Mouse (Mus musculus): ENCODE data around the gene Vkorc1. TPM values are rescaled to one million over a fixed set of nuclear protein-coding genes. Genes with fewer than 3 reads are reported as not detected.
A peak's percentile ranks its signal among the peaks of the same experiment; 100 is the strongest.

The Vkorc1 gene
- polyA plus RNA-seq, 1 experiment from 2014 or later: 71.1 TPM

GRCm38 (mm10) chr7:127870136-127870821 lies 25.1 kb downstream of the Vkorc1 start:
- Histone ChIP-seq H3K4me3 (no peak overlapping the region), H3K9me3 (no peaks in the 10 kb centered on the region), H3K27me3 (no peaks in the 10 kb centered on the region), H3K4me2 (no peak overlapping the region), H3K27ac (no peak overlapping the region), H3K36me3 (peaks cover 54% of the 10 kb centered on the region), H3K9ac (no peak overlapping the region), H3K4me1 (replicated peaks) (peaks cover 39% of the 10 kb centered on the region)
- no peak for ATAC-seq (ENCODE audit: low FRiP score)
- 80% methylated on average over 5 of the region's 5 CpGs for WGBS

- WGBS: 74% methylated on average over 3 of the region's 3 CpGs
These were observed 26.1 kb downstream of the Vkorc1 start for GRCm38 (mm10) chr7:127869149-127869810.

GRCm38 (mm10) chr7:127867641-127868040 lies 27.8 kb downstream of the Vkorc1 start:
- Histone ChIP-seq H3K4me1 (replicated peaks) (peaks cover 19% of the 10 kb centered on the region), H3K27ac (no peak overlapping the region), H3K4me3 (no peak overlapping the region), H3K4me2 (no peak overlapping the region), H3K27me3 (no peaks in the 10 kb centered on the region), H3K9me3 (no peaks in the 10 kb centered on the region), H3K36me3 (peaks cover 58% of the 10 kb centered on the region), H3K9ac (no peak overlapping the region)
- ATAC-seq (ENCODE audit: low FRiP score): no peak
- 98% methylated on average over 18 of the region's 18 CpGs for WGBS

More at GRCm38 (mm10) chr7:127869149-127869810, 26.1 kb downstream of the Vkorc1 start:
- H3K9me3 ChIP-seq: no peaks in the 10 kb centered on the region
- no peaks in the 10 kb centered on the region for H3K27me3 ChIP-seq
- ATAC-seq (ENCODE audit: low FRiP score): no peak
- no peak overlapping the region for H3K4me2 ChIP-seq
- no peak overlapping the region for H3K4me3 ChIP-seq
- 0 out of 2 replicates have a peak overlapping the region, but pooled peaks have one; percentile 15 for H3K9ac ChIP-seq
- peak overlapping the region; percentile 66 for H3K27ac ChIP-seq
- peaks cover 34% of the 10 kb centered on the region for H3K4me1 ChIP-seq (replicated peaks)
- peaks cover 64% of the 10 kb centered on the region for H3K36me3 ChIP-seq

DNA sequence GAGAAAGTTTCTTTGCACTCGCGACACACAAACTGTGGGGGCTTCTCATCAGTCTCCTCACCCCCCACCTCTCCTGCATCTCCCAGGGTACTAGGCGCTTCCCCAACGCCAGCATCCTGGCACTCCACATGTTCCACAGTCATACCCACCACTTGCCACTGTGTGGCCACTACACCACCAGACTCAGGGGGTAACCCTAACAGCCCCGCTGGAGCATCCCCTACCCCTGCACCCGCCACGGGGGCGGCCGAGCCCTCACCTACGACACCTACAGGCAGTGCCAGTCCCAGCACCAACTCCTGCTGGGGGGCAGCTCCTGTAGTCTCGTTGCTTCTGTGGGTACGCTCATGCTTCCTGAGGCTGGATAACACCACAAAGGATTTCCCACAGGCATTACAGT lies 29.0 kb downstream of the Vkorc1 start:
- Histone ChIP-seq H3K9ac (no peak overlapping the region), H3K4me2 (no peak overlapping the region), H3K4me1 (replicated peaks) (peaks cover 17% of the 10 kb centered on the region), H3K36me3 (peaks cover 58% of the 10 kb centered on the region), H3K9me3 (no peaks in the 10 kb centered on the region), H3K4me3 (no peak overlapping the region), H3K27ac (no peak overlapping the region), H3K27me3 (no peaks in the 10 kb centered on the region)
- WGBS: 93% methylated on average over 12 of the region's 12 CpGs
- no peak for ATAC-seq (ENCODE audit: low FRiP score)

DNA sequence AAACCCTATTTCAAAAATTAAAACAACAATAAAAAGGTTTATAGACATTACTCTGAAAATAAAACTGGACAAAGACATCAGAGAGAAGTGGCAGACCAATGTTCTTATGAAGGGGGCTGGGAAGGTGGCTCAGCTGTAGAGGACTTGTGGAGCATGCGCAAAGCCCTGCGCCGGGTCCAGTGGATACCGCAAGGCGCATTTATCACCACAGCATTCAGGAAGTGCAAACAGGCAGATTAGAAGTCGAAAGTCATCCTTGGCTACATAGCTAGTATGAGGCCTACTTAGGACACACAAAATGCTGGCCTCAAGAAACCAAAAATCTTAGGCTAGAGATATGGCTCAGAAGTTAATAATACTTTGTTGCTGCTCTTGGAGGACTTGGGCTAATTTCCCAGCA lies 37.2 kb downstream of the Vkorc1 start:
- WGBS: 95% methylated on average over 6 of the region's 6 CpGs

GRCm38 (mm10) chr7:127850906-127851305 lies 44.5 kb downstream of the Vkorc1 start:
- no peak for ATAC-seq (ENCODE audit: low FRiP score)
- WGBS: 79% methylated on average over 5 of the region's 5 CpGs
- H3K9me3 ChIP-seq: no peaks in the 10 kb centered on the region
- H3K4me2 ChIP-seq: no peak overlapping the region
- H3K4me3 ChIP-seq: no peak overlapping the region
- H3K27ac ChIP-seq: no peak overlapping the region
- no peaks in the 10 kb centered on the region for H3K4me1 ChIP-seq (replicated peaks)
- H3K9ac ChIP-seq: no peak overlapping the region
- H3K36me3 ChIP-seq: peaks cover 18% of the 10 kb centered on the region
- H3K27me3 ChIP-seq: no peaks in the 10 kb centered on the region

More for the DNA sequence above, 37.2 kb downstream of the Vkorc1 start:
- H3K9ac ChIP-seq: no peak overlapping the region
- no peaks in the 10 kb centered on the region for H3K4me1 ChIP-seq (replicated peaks)
- H3K4me3 ChIP-seq: no peak overlapping the region
- peaks cover 10% of the 10 kb centered on the region for H3K36me3 ChIP-seq
- H3K27me3 ChIP-seq: no peaks in the 10 kb centered on the region
- H3K4me2 ChIP-seq: no peak overlapping the region
- H3K9me3 ChIP-seq: no peaks in the 10 kb centered on the region
- no peak for ATAC-seq (ENCODE audit: low FRiP score)
- no peak overlapping the region for H3K27ac ChIP-seq

DNA sequence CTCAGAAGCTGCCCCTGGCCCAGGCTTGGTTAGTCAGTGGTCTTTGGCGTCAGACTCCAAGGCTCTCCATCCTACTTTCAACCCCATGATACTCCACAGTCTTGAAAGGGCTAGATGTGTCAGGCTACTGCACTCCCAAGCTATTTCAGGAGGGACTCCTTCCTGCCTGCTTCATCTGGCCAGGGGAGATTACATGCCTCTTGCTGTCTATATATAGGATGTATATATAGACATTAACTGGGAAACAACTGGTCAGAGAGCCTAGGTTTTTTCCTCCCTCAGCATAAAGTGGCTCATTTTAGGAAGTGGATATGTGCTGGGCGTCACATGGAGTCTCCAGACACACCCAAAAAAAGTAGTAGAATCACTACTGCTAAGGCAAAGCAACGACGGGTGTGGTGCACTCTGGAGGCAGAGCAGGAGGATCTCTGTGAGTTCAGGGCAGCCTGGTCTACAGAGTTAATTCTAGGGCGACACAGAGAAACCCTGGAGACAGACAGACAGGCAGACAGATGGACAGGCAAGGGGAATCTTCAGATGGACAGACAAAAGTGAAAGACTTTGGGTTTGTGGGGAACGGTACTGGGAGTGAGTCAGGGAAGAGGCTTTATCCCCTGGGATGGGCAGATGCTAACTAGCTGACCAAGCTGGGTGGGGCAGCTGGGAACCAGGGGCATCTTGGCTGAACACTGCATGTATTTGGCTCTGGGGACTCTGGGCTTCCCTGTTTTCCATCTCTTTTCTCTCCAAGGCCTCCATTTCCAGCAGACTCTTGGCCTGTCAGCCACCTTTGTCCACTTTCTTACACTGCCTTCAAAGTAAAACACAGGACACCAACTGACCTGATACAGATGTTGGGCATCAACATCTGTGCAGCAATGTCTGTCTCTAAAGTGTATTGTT lies 45.2 kb downstream of the Vkorc1 start:
- H3K4me3 ChIP-seq: no peak overlapping the region
- WGBS: 83% methylated on average over 6 of the region's 6 CpGs
- ATAC-seq (ENCODE audit: low FRiP score): no peak

More for the DNA sequence above, 45.2 kb downstream of the Vkorc1 start:
- H3K27ac ChIP-seq: no peak overlapping the region
- H3K4me2 ChIP-seq: no peak overlapping the region
- no peaks in the 10 kb centered on the region for H3K4me1 ChIP-seq (replicated peaks)
- H3K27me3 ChIP-seq: no peaks in the 10 kb centered on the region
- no peaks in the 10 kb centered on the region for H3K9me3 ChIP-seq
- no peak overlapping the region for H3K9ac ChIP-seq
- peaks cover 18% of the 10 kb centered on the region for H3K36me3 ChIP-seq

Other genes with a start within 250 kb of the Vkorc1 start
- 47.0 and 50.8 TPM in 2 replicates for gene Bcl7c, start 186.7 kb downstream of the Vkorc1 start, polyA plus RNA-seq (2015; fragmentation: Nextera tagmentation; extraction: Ambion mirVana)
- 2.8 and 3.3 TPM in 2 replicates for gene Ctf1, start 182.9 kb downstream of the Vkorc1 start, polyA plus RNA-seq (2015; fragmentation: Nextera tagmentation; extraction: Ambion mirVana)
- 0.18 TPM in 1 of 2 replicates, not detected in the other for gene Ctf2, start 163.5 kb downstream of the Vkorc1 start, polyA plus RNA-seq (2015; fragmentation: Nextera tagmentation; extraction: Ambion mirVana)
- 9.0 and 9.3 TPM in 2 replicates for gene Fbxl19, start 151.1 kb downstream of the Vkorc1 start, polyA plus RNA-seq (2015; fragmentation: Nextera tagmentation; extraction: Ambion mirVana)
- 8.0 and 9.1 TPM in 2 replicates for gene Orai3, start 125.8 kb downstream of the Vkorc1 start, polyA plus RNA-seq (2015; fragmentation: Nextera tagmentation; extraction: Ambion mirVana)
- 17.8 and 20.9 TPM in 2 replicates for gene Setd1a, start 118.9 kb downstream of the Vkorc1 start, polyA plus RNA-seq (2015; fragmentation: Nextera tagmentation; extraction: Ambion mirVana)
- gene Gm49388, start 110.0 kb downstream of the Vkorc1 start, polyA plus RNA-seq (2015; fragmentation: Nextera tagmentation; extraction: Ambion mirVana): not detected in 2 replicates
- gene Hsd3b7, start 95.0 kb downstream of the Vkorc1 start, polyA plus RNA-seq (2015; fragmentation: Nextera tagmentation; extraction: Ambion mirVana): 9.6 TPM in 2 replicates
- 22.2 and 24.3 TPM in 2 replicates for gene Stx4a, start 71.3 kb downstream of the Vkorc1 start, polyA plus RNA-seq (2015; fragmentation: Nextera tagmentation; extraction: Ambion mirVana)
- 38.7 and 40.9 TPM in 2 replicates for gene Stx1b, start 71.1 kb downstream of the Vkorc1 start, polyA plus RNA-seq (2015; fragmentation: Nextera tagmentation; extraction: Ambion mirVana)
- gene Zfp646, start 19.4 kb downstream of the Vkorc1 start, polyA plus RNA-seq (2015; fragmentation: Nextera tagmentation; extraction: Ambion mirVana): 11.0 TPM in 2 replicates
- gene Zfp668, start 18.8 kb downstream of the Vkorc1 start, polyA plus RNA-seq (2015; fragmentation: Nextera tagmentation; extraction: Ambion mirVana): 37.9 and 39.3 TPM in 2 replicates
- 0.58 and 0.82 TPM in 2 replicates for gene Prss53, start 4.6 kb downstream of the Vkorc1 start, polyA plus RNA-seq (2015; fragmentation: Nextera tagmentation; extraction: Ambion mirVana)
- gene Gm21974, start 163 bp downstream of the Vkorc1 start, polyA plus RNA-seq (2015; fragmentation: Nextera tagmentation; extraction: Ambion mirVana): 0.61 TPM in 1 of 2 replicates, not detected in the other
- 59.7 and 66.8 TPM in 2 replicates for gene Bckdk, start 8.5 kb upstream of the Vkorc1 start, polyA plus RNA-seq (2015; fragmentation: Nextera tagmentation; extraction: Ambion mirVana)
- gene Kat8, start 16.9 kb upstream of the Vkorc1 start, polyA plus RNA-seq (2015; fragmentation: Nextera tagmentation; extraction: Ambion mirVana): 47.1 and 50.9 TPM in 2 replicates
- gene Prss8, start 34.5 kb upstream of the Vkorc1 start, polyA plus RNA-seq (2015; fragmentation: Nextera tagmentation; extraction: Ambion mirVana): 0.26 and 0.30 TPM in 2 replicates
- gene Prss36, start 51.1 kb upstream of the Vkorc1 start, polyA plus RNA-seq (2015; fragmentation: Nextera tagmentation; extraction: Ambion mirVana): 11.8 and 13.3 TPM in 2 replicates
- 397 and 402 TPM in 2 replicates for gene Fus, start 71.8 kb upstream of the Vkorc1 start, polyA plus RNA-seq (2015; fragmentation: Nextera tagmentation; extraction: Ambion mirVana)
- gene Pycard, start 98.2 kb upstream of the Vkorc1 start, polyA plus RNA-seq (2015; fragmentation: Nextera tagmentation; extraction: Ambion mirVana): 6.5 and 8.2 TPM in 2 replicates
- gene Trim72, start 108.3 kb upstream of the Vkorc1 start, polyA plus RNA-seq (2015; fragmentation: Nextera tagmentation; extraction: Ambion mirVana): 0.13 TPM in 1 of 2 replicates, not detected in the other
- 1.1 and 1.4 TPM in 2 replicates for gene Itgam, start 167.0 kb upstream of the Vkorc1 start, polyA plus RNA-seq (2015; fragmentation: Nextera tagmentation; extraction: Ambion mirVana)
- not detected in 2 replicates for gene Gm49368, start 167.1 kb upstream of the Vkorc1 start, polyA plus RNA-seq (2015; fragmentation: Nextera tagmentation; extraction: Ambion mirVana)
- gene Itgax, start 233.9 kb upstream of the Vkorc1 start, polyA plus RNA-seq (2015; fragmentation: Nextera tagmentation; extraction: Ambion mirVana): 0.17 TPM in 1 of 2 replicates, not detected in the other